Mouse (Mus musculus): ENCODE measurements at regions not wholly inside any gene's neighbourhood (a gene's known extent, or its start where the extent isn't known, plus 50 kb on each side); places are given as distances from the start of the nearest gene placed in this dataset.

- no peak for ATAC-seq (replicated peaks; ENCODE audit: insufficient number of reproducible peaks, low FRiP score, low TSS enrichment, poor library complexity, severe bottlenecking)
Observed at GRCm38 (mm10) chr16:84039946-84040345, 475.0 kb upstream of the A730009L09Rik start.

- 0 out of 2 replicates have a peak, but pooled peaks have one; percentile 9 for ATAC-seq (replicated peaks; ENCODE audit: insufficient number of reproducible peaks, low FRiP score, low TSS enrichment, poor library complexity, severe bottlenecking)
Observed at GRCm38 (mm10) chr16:84042010-84042449, 472.9 kb upstream of the A730009L09Rik start.

- no peak for ATAC-seq (replicated peaks; ENCODE audit: insufficient number of reproducible peaks, low FRiP score, low TSS enrichment, poor library complexity, severe bottlenecking)
Observed at GRCm38 (mm10) chr16:84045333-84045732, 469.6 kb upstream of the A730009L09Rik start.
